Mouse (Mus musculus): ENCODE data around the gene Fmn2.

GRCm38 (mm10) chr1:174742667-174743066 lies 241.0 kb downstream of the Fmn2 start:
- TF ChIP-seq CTCF (IDR thresholded peaks at IDR 0.05; ENCODE audit: control insufficient read depth, insufficient read depth, insufficient replicate concordance, low read depth, low read length) (no peak), POLR2A (IDR thresholded peaks at IDR 0.05; ENCODE audit: control insufficient read depth, low read depth, low read length) (no peak)

Measured in testis, adult 2 months (tissue).